Mouse (Mus musculus): ENCODE data around the gene Siglecg. TPM values are rescaled to one million over a fixed set of nuclear protein-coding genes. Genes with fewer than 3 reads are reported as not detected.

Gene Siglecg
- 2.9 and 3.5 TPM in 2 replicates for polyA plus RNA-seq (2015; fragmentation: Nextera tagmentation; extraction: Ambion mirVana)

- H3K27ac ChIP-seq (ENCODE audit: low read depth), result peak within 1 kb of the TSS; percentile 55
- 43% methylated on average over 3 of the region's 4 CpGs for whole genome bisulfite sequencing (ENCODE audit: insufficient replicate concordance)
- H3K9me3 ChIP-seq (ENCODE audit: low read length), result no peaks in the 10 kb centered on the region
- no peak within 1 kb of the TSS for H3K9ac ChIP-seq (replicated peaks)
- H3K36me3 ChIP-seq (replicated peaks; ENCODE audit: insufficient read depth, low read length), result no peaks in the 10 kb centered on the region
- no peaks in the 10 kb centered on the region for H3K27me3 ChIP-seq (ENCODE audit: insufficient read depth, low read length)
- TF ChIP-seq CTCF (IDR thresholded peaks at IDR 0.05; ENCODE audit: low read depth) (no peak), EP300 (IDR thresholded peaks at IDR 0.05; ENCODE audit: low read depth) (no peak)
- ATAC-seq (peak; percentile 44; the same call in 1 of the 2 replicates), DNase-seq (no peak)
- H3K4me1 ChIP-seq (ENCODE audit: insufficient read depth), result no peaks in the 10 kb centered on the region
- peak within 1 kb of the TSS; percentile 24; the same call in 1 of the 2 replicates for H3K4me3 ChIP-seq (ENCODE audit: low read depth, low read length)
- peak within 1 kb of the TSS; percentile 47 for H3K4me2 ChIP-seq (ENCODE audit: low read depth, low read length)
Observed at GRCm38 (mm10) chr7:43408131-43408553, at the start of gene Siglecg. Gene Siglecg (plus strand): TSS chr7:43408204.

GRCm38 (mm10) chr7:43358556-43358955, 49.4 kb upstream of the Siglecg start:
- no peak overlapping the region for H3K27ac ChIP-seq (ENCODE audit: low read depth)
- DNase-seq, result peak; percentile 36
- H3K4me3 ChIP-seq (ENCODE audit: low read depth, low read length), result no peak overlapping the region
- no peak for ATAC-seq
- no peak overlapping the region for H3K9ac ChIP-seq (replicated peaks)
- H3K27me3 ChIP-seq (ENCODE audit: insufficient read depth, low read length), result no peaks in the 10 kb centered on the region
- WGBS (ENCODE audit: insufficient replicate concordance), result 55% methylated on average over 3 of the region's 3 CpGs
- no peak for TF ChIP-seq CTCF (IDR thresholded peaks at IDR 0.05; ENCODE audit: low read depth)
- TF ChIP-seq EP300 (IDR thresholded peaks at IDR 0.05; ENCODE audit: low read depth), result no peak
- H3K4me2 ChIP-seq (ENCODE audit: low read depth, low read length), result no peak overlapping the region
- H3K9me3 ChIP-seq (ENCODE audit: low read length), result no peaks in the 10 kb centered on the region
- H3K4me1 ChIP-seq (ENCODE audit: insufficient read depth), result 0 out of 2 replicates have a peak, but pooled peaks cover 5% of the 10 kb centered on the region
- no peaks in the 10 kb centered on the region for H3K36me3 ChIP-seq (replicated peaks; ENCODE audit: insufficient read depth, low read length)

GRCm38 (mm10) chr7:43361442-43361841, 46.6 kb upstream of the Siglecg start:
- no peaks in the 10 kb centered on the region for H3K36me3 ChIP-seq (replicated peaks; ENCODE audit: insufficient read depth, low read length)
- ATAC-seq, result no peak
- WGBS (ENCODE audit: insufficient replicate concordance), result 80% methylated on average over 1 of the region's 1 CpGs
- no peaks in the 10 kb centered on the region for H3K27me3 ChIP-seq (ENCODE audit: insufficient read depth, low read length)
- H3K9ac ChIP-seq (replicated peaks), result no peak overlapping the region
- H3K4me2 ChIP-seq (ENCODE audit: low read depth, low read length), result no peak overlapping the region
- 0 out of 2 replicates have a peak, but pooled peaks cover 5% of the 10 kb centered on the region for H3K4me1 ChIP-seq (ENCODE audit: insufficient read depth)
- no peak overlapping the region for H3K4me3 ChIP-seq (ENCODE audit: low read depth, low read length)
- no peaks in the 10 kb centered on the region for H3K9me3 ChIP-seq (ENCODE audit: low read length)
- H3K27ac ChIP-seq (ENCODE audit: low read depth), result no peak overlapping the region
- DNase-seq, result no peak
- no peak for TF ChIP-seq EP300 (IDR thresholded peaks at IDR 0.05; ENCODE audit: low read depth)
- TF ChIP-seq CTCF (IDR thresholded peaks at IDR 0.05; ENCODE audit: low read depth), result no peak

GRCm38 (mm10) chr7:43362021-43362420, 46.0 kb upstream of the Siglecg start:
- Histone ChIP-seq H3K4me1 (ENCODE audit: insufficient read depth) (0 out of 2 replicates have a peak, but pooled peaks cover 5% of the 10 kb centered on the region), H3K27me3 (ENCODE audit: insufficient read depth, low read length) (no peaks in the 10 kb centered on the region), H3K9ac (replicated peaks) (no peak overlapping the region), H3K9me3 (ENCODE audit: low read length) (no peaks in the 10 kb centered on the region), H3K27ac (ENCODE audit: low read depth) (no peak overlapping the region), H3K4me2 (ENCODE audit: low read depth, low read length) (no peak overlapping the region), H3K4me3 (ENCODE audit: low read depth, low read length) (no peak overlapping the region), H3K36me3 (replicated peaks; ENCODE audit: insufficient read depth, low read length) (no peaks in the 10 kb centered on the region)
- TF ChIP-seq EP300 (IDR thresholded peaks at IDR 0.05; ENCODE audit: low read depth) (no peak), CTCF (IDR thresholded peaks at IDR 0.05; ENCODE audit: low read depth) (no peak)
- 38% methylated on average over 4 of the region's 4 CpGs for WGBS (ENCODE audit: insufficient replicate concordance)
- DNase-seq (no peak), ATAC-seq (peak; percentile 67)

- no peak overlapping the region for H3K27ac ChIP-seq (ENCODE audit: low read depth)
- DNase-seq, result peak; percentile 47
- WGBS (ENCODE audit: insufficient replicate concordance), result 11% methylated on average over 5 of the region's 5 CpGs
Observed at GRCm38 (mm10) chr7:43378226-43378625, 29.8 kb upstream of the Siglecg start.

GRCm38 (mm10) chr7:43392349-43393121, 15.5 kb upstream of the Siglecg start:
- Histone ChIP-seq H3K27me3 (ENCODE audit: insufficient read depth, low read length) (no peaks in the 10 kb centered on the region), H3K36me3 (replicated peaks; ENCODE audit: insufficient read depth, low read length) (no peaks in the 10 kb centered on the region), H3K9me3 (ENCODE audit: low read length) (no peaks in the 10 kb centered on the region), H3K9ac (replicated peaks) (no peak overlapping the region), H3K4me1 (ENCODE audit: insufficient read depth) (no peaks in the 10 kb centered on the region), H3K27ac (ENCODE audit: low read depth) (peak overlapping the region; percentile 32; the same call in 1 of the 2 replicates), H3K4me2 (ENCODE audit: low read depth, low read length) (no peak overlapping the region), H3K4me3 (ENCODE audit: low read depth, low read length) (no peak overlapping the region)
- ATAC-seq (peak; percentile 78), DNase-seq (no peak)
- TF ChIP-seq EP300 (IDR thresholded peaks at IDR 0.05; ENCODE audit: low read depth) (no peak), CTCF (IDR thresholded peaks at IDR 0.05; ENCODE audit: low read depth) (no peak)
- 40% methylated on average over 8 of the region's 8 CpGs for WGBS (ENCODE audit: insufficient replicate concordance)

More at GRCm38 (mm10) chr7:43378226-43378625, 29.8 kb upstream of the Siglecg start:
- no peaks in the 10 kb centered on the region for H3K27me3 ChIP-seq (ENCODE audit: insufficient read depth, low read length)
- H3K9me3 ChIP-seq (ENCODE audit: low read length), result no peaks in the 10 kb centered on the region
- H3K9ac ChIP-seq (replicated peaks), result no peak overlapping the region
- peak; percentile 80 for TF ChIP-seq CTCF (IDR thresholded peaks at IDR 0.05; ENCODE audit: low read depth)
- no peak for TF ChIP-seq EP300 (IDR thresholded peaks at IDR 0.05; ENCODE audit: low read depth)
- no peak overlapping the region for H3K4me3 ChIP-seq (ENCODE audit: low read depth, low read length)
- H3K4me2 ChIP-seq (ENCODE audit: low read depth, low read length), result no peak overlapping the region
- ATAC-seq, result peak; percentile 40; the same call in 1 of the 2 replicates
- no peaks in the 10 kb centered on the region for H3K4me1 ChIP-seq (ENCODE audit: insufficient read depth)
- no peaks in the 10 kb centered on the region for H3K36me3 ChIP-seq (replicated peaks; ENCODE audit: insufficient read depth, low read length)
